Mouse (Mus musculus) gastrocnemius, adult 8-10 months (tissue): ENCODE results near the gene Galnt6. TPM values are rescaled to one million over a fixed set of nuclear protein-coding genes. Genes with fewer than 3 reads are reported as not detected.

Experiments
- DNase-seq, 2 experiments: peaks; one replicate each; pipeline ENCODE4 v3.0.0; 2022; ENCODE audit warnings: low spot score in 2 of 2
- total RNA-seq, 4 experiments: library from RNA; stranded (reverse); gene quantifications; 2 replicates each; pipeline ENCODE4 v1.2.4; 2022

Galnt6 gene
- total RNA-seq, 4 experiments from 2014 or later = 0.07 TPM; not detected in 3

- no peak for DNase-seq
Observed at GRCm38 (mm10) chr15:100685849-100686248, 43.3 kb downstream of the Galnt6 start.

GRCm38 (mm10) chr15:100685255-100685654 lies 43.9 kb downstream of the Galnt6 start:
- no peak for DNase-seq

DNA sequence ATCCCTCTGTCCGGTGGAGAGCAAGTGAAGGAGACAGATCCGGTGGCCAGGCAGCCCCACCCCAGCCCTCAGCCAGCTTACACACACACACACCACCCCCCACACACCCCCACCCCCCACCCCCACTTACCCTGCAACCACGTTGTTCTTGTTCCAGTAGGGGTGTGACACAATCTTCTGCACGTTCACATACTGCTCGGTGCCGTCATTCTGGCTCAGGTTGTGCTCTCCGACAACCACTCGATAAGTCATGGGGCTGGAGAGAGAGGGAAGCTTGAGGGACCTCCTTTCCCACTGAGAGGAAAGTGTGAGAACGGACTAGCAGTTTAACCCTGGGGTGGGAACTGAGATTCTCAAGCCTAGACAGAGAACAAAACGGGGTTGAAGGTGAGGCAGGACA lies 44.7 kb downstream of the Galnt6 start:
- DNase-seq = no peak

DNA sequence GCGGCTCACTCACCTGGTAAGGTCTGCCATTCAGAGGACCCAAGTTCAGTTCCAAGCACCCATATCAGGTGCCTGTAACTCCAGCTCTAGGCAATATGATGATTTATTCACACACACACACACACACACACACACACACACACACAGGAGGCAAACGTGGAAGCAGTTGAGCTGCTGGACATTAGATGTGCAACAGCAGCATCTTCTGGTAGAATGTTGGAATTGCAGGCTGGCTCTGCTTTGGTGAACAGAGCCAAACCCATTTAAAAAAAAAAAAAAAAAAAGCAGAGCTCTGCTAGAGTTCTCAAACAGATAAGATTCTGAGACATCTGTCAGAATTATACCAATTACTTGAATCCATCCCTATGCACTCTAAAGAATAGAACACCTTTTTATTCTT lies 46.1 kb downstream of the Galnt6 start:
- peak; percentile 46 to 62 for DNase-seq

DNA sequence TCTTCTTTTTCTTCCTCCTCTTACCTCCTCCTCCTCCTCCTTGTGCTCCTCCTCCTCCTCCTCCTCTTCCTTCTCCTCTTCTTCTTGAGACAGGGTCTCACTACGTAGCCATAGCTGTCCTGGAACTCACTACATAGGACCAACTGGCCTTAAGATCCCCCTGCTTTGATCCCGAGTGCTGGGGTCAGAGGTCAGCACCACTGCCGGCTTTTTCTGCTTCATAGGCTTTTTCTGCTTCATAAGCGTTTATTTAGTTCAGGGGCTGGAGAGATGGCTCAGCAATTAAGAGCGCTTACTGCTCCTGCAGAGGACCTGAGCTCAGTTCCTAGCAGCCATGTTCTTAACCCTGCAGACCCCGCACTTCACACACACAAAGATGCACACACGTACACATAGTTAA lies 47.4 kb downstream of the Galnt6 start:
- DNase-seq = no peak

- no peak for DNase-seq
Observed at GRCm38 (mm10) chr15:100680381-100680780, 48.8 kb downstream of the Galnt6 start.

DNA sequence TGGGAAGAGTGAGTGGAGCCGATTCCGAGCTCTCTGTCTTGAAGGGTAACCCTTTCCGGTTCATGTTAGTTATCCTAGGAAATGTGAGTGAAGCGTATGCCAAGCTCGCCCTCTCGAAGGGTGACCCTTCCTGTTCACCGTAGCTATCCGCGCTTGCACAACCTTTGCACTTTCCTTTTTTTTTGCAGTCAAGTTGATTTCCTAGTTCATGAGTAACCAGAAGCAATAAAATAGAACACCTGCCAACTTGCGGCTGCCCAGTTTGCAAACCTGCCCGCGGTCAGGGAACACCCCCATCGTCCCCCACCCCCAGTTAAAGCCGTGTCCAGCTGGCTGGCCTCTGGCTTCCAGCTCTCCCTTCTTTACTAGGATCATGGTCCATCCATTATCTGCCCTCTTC lies 50.2 kb downstream of the Galnt6 start:
- no peak for DNase-seq

DNA sequence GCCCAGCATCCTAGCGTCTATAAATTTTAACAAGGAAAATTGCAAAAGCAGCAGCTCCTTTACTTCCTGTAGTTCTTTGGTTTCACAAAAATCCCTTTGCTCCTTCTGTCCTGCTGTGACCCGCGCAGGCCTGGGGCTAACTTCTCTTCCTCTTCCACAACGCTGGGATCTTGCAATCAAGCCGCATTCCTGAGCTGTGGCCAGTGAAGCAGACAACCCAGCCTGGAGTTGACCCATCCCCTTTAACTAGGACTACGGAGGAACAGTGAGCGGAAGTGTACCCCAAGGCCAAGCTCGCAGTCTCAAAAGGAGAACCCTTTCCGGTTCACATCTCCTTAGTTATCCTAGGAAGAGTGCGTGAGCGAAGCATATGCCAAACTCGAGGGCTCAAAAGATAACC lies 50.6 kb downstream of the Galnt6 start:
- DNase-seq = no peak

DNA sequence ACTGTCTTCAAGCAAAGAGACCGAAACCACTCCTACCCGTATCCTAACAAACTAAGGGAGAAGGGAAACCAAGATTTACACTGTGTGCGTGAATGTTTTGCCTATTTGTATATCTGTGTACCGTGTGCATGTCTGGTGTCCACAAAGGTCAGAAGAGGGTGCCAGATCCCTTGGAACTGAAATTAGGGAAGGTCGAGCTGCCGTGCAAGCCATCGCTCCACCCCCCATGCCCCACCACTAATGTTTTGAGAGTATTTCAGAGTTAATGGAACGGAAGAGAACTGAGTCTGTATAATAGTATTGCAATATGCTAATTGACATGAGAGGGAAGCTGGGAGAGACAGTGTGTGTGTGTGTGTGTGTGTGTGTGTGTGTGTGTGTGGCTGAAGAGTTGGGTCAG lies 51.5 kb downstream of the Galnt6 start:
- DNase-seq = no peak

GRCm38 (mm10) chr15:100676521-100676920 lies 52.7 kb downstream of the Galnt6 start:
- DNase-seq = no peak

GRCm38 (mm10) chr15:100675486-100675885 lies 53.7 kb downstream of the Galnt6 start:
- DNase-seq = no peak

GRCm38 (mm10) chr15:100674566-100674965 lies 54.6 kb downstream of the Galnt6 start:
- no peak for DNase-seq

GRCm38 (mm10) chr15:100673585-100674391 lies 55.4 kb downstream of the Galnt6 start:
- DNase-seq = no peak

- no peak for DNase-seq
Observed at GRCm38 (mm10) chr15:100670833-100671232, 58.3 kb downstream of the Galnt6 start.

- no peak for DNase-seq
Observed at GRCm38 (mm10) chr15:100670004-100670403, 59.2 kb downstream of the Galnt6 start.

DNA sequence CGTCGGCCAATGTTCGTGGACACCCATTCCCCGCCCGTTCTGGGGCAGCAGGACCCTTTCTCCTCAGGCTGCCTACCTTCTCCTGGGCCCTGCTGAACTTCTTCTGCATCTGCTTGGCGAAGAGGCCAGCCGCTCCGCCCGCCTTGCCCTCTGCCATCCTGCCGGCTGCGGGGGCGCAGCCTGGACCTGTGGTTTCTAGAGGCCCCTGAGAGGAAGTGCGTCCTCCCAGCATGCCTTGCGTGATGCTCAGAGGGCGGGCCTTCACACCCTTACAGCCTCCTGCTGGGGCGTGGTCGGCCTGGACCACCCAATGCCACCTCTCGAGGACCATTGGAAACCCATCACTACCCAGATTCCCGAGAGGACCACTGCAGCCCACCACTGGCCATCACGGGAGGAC lies 59.8 kb downstream of the Galnt6 start, which contains the start of gene Bin2:
Bin2 (minus strand) TSS at position 217 of the 400 bp plus-strand sequence.
- DNase-seq = no peak

DNA sequence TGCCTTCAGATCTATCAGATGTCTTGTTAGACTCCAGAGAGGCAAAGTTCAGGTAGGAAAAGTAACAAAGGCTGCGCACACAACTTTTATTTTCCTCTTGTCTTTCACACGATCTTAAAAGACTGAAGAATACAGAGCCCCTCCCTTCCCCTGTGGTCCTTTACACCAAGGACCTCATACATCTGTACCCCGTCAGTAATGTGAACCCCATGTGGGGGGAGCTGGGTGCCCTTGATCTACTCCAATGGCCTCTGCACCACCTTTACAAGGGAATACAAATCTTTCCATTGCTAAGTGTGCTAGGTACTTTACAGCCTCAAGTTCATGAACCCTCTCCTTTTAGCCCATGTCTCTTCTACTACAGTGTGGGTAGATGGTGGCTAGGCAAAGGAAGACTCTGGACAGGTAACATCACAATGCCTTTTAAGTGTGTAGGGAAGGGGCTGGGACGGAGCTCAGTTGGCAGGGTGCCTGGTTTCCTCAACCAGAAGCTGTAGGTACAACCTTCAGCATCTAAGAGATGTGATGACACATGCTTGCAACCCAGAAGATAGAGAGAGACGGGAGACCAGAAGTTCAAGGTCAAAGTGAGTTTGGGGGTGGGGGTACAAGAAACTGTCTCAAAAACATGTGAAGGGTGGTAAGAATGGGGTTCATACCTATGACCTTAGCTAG lies 61.2 kb downstream of the Galnt6 start:
- DNase-seq = no peak

- no peak for DNase-seq
Observed at GRCm38 (mm10) chr15:100667420-100667819, 61.8 kb downstream of the Galnt6 start.

DNA sequence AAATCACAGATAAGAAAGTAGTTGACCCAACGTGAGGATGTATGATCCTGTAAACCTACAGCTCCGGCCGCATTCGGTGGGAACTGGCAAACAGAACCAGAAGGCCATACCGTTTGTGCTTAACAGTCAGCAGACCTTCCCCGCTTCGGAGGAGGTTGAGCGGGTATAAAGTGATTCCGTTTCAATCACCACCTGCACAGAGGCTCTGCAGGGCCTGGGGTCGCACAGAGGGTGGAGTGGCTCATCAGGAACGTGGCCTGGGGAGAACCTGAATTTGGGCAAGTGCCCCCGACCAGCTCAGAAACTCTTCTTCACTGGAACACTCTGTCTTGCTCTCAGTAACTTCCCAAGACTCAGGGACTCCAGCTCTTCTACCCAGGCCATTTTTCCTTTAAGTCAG lies 62.3 kb downstream of the Galnt6 start:
- no peak for DNase-seq

DNA sequence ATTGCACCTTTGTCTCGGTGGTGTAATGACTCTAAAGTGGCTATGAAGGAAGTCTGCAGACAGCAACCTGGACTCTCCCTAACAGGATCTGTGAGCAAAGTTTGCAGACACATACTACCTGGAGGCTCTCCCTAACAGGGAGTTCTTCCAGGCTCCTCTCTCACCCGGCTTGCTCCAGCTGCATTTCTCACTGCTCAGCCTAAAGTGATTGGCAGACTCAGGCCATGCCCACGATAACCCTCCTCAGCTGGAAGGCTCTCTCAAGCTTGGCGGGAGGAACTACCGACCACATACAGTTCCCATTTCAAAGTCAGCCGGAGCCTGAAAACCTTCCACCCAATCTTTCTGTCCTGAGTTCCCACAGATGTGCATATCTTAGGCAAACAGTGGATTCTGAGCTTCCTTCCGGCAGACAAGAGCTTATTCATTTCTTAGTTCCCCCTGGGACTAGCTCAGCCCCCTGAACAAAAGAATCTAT lies 62.9 kb downstream of the Galnt6 start:
- DNase-seq = no peak

DNA sequence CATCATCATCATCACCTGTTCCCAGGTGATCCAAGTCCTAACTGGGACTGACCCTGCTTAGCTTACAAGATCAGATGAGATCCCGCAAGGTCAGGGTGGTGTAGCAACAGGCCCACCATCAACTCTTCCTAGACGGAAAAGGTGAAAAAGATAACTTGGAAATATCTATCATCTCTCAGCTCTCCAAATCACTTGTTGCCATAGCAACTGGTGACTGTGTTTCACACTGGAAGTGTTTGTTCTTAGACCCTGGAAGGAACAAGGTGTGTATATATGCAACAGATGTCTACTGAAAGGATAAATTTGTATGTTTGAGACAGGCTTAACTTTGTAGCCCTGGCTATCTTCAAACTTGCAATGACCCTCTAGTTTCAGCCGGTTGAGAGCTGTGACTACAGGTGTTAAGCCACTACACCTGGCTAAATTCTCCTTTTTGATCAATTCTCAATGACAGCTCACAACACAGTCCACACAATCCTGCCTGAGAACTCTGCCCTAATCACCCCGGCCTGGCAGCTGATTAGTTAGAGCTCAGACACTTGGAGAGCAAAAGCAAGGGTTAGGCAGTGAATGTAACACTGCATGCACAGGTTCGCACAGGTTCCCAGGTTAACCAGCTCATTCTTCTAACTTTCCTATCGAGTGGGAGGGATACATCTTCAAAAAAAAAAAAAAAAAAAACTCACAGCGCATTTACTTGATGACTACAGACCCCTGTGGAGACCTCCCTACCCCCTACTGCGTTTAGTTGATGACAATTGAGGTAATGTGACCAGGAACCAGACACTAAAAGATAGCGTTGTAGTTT lies 63.6 kb downstream of the Galnt6 start:
- no peak for DNase-seq

GRCm38 (mm10) chr15:100664813-100665274 lies 64.3 kb downstream of the Galnt6 start:
- DNase-seq = no peak
